Mouse (Mus musculus) stomach, embryonic 16.5 days (tissue): Measurements from ENCODE around the gene Ccng2. TPM values are rescaled to one million over a fixed set of nuclear protein-coding genes. Genes with fewer than 3 reads are reported as not detected.

Source experiments
- ATAC-seq: fragments of 200-750 bp; cut with Nextera tagmentation; 2 replicates; pipeline ENCODE4 v1.8.0; 2017; ENCODE audit warnings: moderate number of reproducible peaks, moderate TSS enrichment; ENCODE audit not compliant: insufficient read depth, low FRiP score
- H3K27ac ChIP-seq: fragments of 300-500 bp; sonication (generic); 2 replicates; pipeline ENCODE4 v1.5.1; 2014; ENCODE audit warnings: low read length
- H3K27me3 ChIP-seq: fragments of 300-500 bp; sonication (generic); 2 replicates; pipeline ENCODE4 v1.6.1; 2014; ENCODE audit warnings: low read length, control low read depth, mixed read lengths; ENCODE audit not compliant: control insufficient read depth, insufficient read depth
- H3K36me3 ChIP-seq: fragments of 300-500 bp; sonication (generic); 2 replicates; pipeline ENCODE4 v1.6.1; 2014; ENCODE audit warnings: low read length; ENCODE audit not compliant: control insufficient read depth, insufficient read depth
- H3K4me1 ChIP-seq: fragments of 300-500 bp; sonication (generic); 2 replicates; pipeline ENCODE4 v1.6.1; 2014; ENCODE audit warnings: low read length, control low read depth, mixed read lengths; ENCODE audit not compliant: control insufficient read depth, insufficient read depth
- H3K4me2 ChIP-seq: fragments of 300-500 bp; sonication (generic); 2 replicates; pipeline ENCODE4 v1.6.1; 2014; ENCODE audit warnings: low read depth, low read length, mixed read lengths
- H3K4me3 ChIP-seq: fragments of 300-500 bp; sonication (generic); replicated peaks from 2 replicates; pipeline ENCODE4 v1.5.1; 2014; ENCODE audit warnings: mild to moderate bottlenecking, low read length
- H3K9ac ChIP-seq: fragments of 300-500 bp; sonication (generic); 2 replicates; pipeline ENCODE4 v1.6.1; 2014; ENCODE audit warnings: low read length
- H3K9me3 ChIP-seq: fragments of 300-500 bp; sonication (generic); replicated peaks from 2 replicates; pipeline ENCODE4 v1.6.1; 2016; ENCODE audit warnings: low read length, control low read depth; ENCODE audit not compliant: control insufficient read depth
- WGBS: fragments of 180-500 bp; shearing (Covaris S2); extraction: QIAGEN DNeasy Blood & Tissue Kit; methylation state at CpG from one replicate; pipeline ENCODE4 v1.1.7; 2014; 5-methylcytosine and 5-hydroxymethylcytosine counted together
- polyA plus RNA-seq: library from polyadenylated mRNA; unstranded; fragments of >200 nt; fragmentation: Nextera tagmentation; extraction: Ambion mirVana; gene quantifications from 2 replicates; pipeline ENCODE4 v1.2.1, GENCODE M21; 2015

The Ccng2 gene
- polyA plus RNA-seq, 1 experiment from 2014 or later, result 32.3 TPM

DNA sequence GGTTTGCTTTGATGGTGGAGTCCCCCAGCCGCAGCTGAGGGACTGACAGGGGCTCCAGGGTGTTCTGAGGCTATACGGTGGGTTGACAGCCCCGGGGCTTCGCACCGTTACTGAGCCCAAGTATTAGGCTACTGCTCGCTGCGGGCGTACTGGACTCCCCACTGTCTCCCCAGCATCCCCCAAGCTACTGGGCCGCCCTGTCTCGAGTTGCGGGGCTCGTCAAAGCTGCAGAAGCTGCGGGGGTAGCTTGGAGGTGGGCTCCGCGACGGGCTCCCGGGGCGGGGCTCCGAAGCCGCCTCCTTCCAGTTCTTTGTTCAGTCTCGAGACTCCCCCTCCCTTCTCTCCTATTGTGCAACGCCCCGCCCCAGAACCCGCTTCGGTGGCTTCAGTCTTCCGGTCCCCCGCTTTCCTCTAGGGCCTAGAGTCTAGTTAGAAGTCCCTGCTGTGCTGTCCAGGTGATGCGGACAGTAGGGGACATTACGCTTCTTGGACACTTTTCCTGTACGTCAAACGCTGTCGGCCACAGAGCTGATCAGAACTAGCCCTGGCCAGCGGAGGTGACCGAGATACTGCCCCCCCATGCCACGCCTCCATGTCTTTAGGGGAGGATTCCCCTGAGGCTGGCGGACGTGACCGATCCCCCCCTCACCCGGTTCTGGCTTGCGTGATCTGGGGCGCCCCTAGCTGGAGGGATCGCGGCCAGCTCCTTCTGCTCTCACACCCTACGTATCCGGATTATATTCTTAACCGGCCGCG, 972 bp downstream of the Ccng2 start:
- Histone ChIP-seq H3K4me1 (peaks cover 13% of the 10 kb centered on the region), H3K36me3 (peaks cover 13% of the 10 kb centered on the region; the same call in 1 of the 2 replicates), H3K4me3 (peak overlapping the region; percentile 91), H3K9me3 (no peaks in the 10 kb centered on the region), H3K4me2 (peak overlapping the region; percentile 70), H3K27me3 (no peaks in the 10 kb centered on the region), H3K9ac (peak overlapping the region; percentile 95), H3K27ac (peak overlapping the region; percentile 96)
- peak; percentile 69 for ATAC-seq
- WGBS, result 0% methylated on average over 48 of the region's 48 CpGs

- no peaks in the 10 kb centered on the region for H3K27me3 ChIP-seq
- H3K36me3 ChIP-seq, result peaks cover 25% of the 10 kb centered on the region
- H3K9me3 ChIP-seq, result no peaks in the 10 kb centered on the region
- peaks cover 12% of the 10 kb centered on the region for H3K4me1 ChIP-seq
- 53% methylated on average over 7 of the region's 7 CpGs for WGBS
- ATAC-seq, result no peak
- no peak overlapping the region for H3K9ac ChIP-seq
- no peak overlapping the region for H3K27ac ChIP-seq
- peak overlapping the region; percentile 70; the same call in 1 of the 2 replicates for H3K4me2 ChIP-seq
- 0 out of 2 replicates have a peak overlapping the region, but pooled peaks have one; percentile 28 for H3K4me3 ChIP-seq
Measured at GRCm38 (mm10) chr5:93270095-93270494, 3.0 kb downstream of the Ccng2 start.

DNA sequence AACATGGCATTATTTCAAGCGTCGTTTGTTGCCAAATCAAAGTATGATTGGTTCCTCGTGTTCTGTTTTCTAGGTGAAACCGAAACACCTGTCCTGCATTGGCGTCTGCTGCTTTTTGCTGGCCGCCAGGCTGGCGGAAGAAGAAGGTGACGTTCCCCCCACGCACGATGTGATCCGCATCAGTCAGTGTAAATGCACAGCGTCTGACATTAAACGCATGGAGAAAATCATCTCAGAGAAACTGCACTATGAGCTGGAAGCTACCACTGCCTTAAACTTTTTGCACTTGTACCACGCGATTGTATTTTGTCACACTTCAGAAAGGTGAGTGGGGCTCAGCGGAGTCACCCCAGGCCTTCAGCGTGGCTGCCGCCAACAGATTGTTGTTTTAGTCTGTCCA, 3.7 kb downstream of the Ccng2 start:
- H3K36me3 ChIP-seq, result peaks cover 31% of the 10 kb centered on the region
- no peaks in the 10 kb centered on the region for H3K9me3 ChIP-seq
- peaks cover 6% of the 10 kb centered on the region for H3K4me1 ChIP-seq
- no peak overlapping the region for H3K9ac ChIP-seq
- 92% methylated on average over 18 of the region's 18 CpGs for WGBS
- no peak overlapping the region for H3K4me2 ChIP-seq
- H3K4me3 ChIP-seq, result no peak overlapping the region
- H3K27me3 ChIP-seq, result no peaks in the 10 kb centered on the region
- no peak for ATAC-seq
- no peak overlapping the region for H3K27ac ChIP-seq

- Histone ChIP-seq H3K27ac (no peak overlapping the region), H3K36me3 (no peaks in the 10 kb centered on the region)
Measured at GRCm38 (mm10) chr5:93282446-93283107, 15.5 kb downstream of the Ccng2 start.

DNA sequence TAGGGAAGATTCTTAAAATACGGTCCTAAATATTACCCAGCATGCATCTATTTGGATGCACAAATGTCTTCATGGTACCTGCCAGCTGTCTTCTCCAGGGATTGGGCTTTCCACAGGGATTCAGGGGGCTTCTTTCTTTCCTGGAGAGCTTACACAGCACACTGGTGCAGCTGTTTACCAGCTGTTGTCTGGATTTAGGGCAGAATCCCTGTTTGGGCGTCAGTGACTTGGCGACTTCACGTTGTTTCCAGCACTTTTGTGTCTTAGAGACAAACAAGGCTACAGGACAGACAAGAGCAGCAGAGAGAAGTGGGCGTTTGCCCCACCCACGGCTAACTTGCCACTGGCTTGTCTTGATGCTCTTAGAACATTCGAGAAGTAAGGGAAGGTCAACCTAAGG, 16.1 kb downstream of the Ccng2 start:
- Histone ChIP-seq H3K27ac (no peak overlapping the region), H3K4me2 (no peak overlapping the region), H3K9me3 (no peaks in the 10 kb centered on the region), H3K9ac (no peak overlapping the region), H3K27me3 (no peaks in the 10 kb centered on the region), H3K4me1 (no peaks in the 10 kb centered on the region), H3K4me3 (no peak overlapping the region), H3K36me3 (no peaks in the 10 kb centered on the region)
- ATAC-seq, result 0 out of 2 replicates have a peak, but pooled peaks have one; percentile 21
- 68% methylated on average over 7 of the region's 7 CpGs for WGBS

More at GRCm38 (mm10) chr5:93282446-93283107, 15.5 kb downstream of the Ccng2 start:
- H3K4me2 ChIP-seq, result no peak overlapping the region
- H3K4me3 ChIP-seq, result no peak overlapping the region
- no peaks in the 10 kb centered on the region for H3K27me3 ChIP-seq
- no peaks in the 10 kb centered on the region for H3K9me3 ChIP-seq
- no peaks in the 10 kb centered on the region for H3K4me1 ChIP-seq
- WGBS, result 69% methylated on average over 14 of the region's 14 CpGs
- ATAC-seq, result peak; percentile 85
- H3K9ac ChIP-seq, result no peak overlapping the region

GRCm38 (mm10) chr5:93288553-93288952, 21.5 kb downstream of the Ccng2 start:
- Histone ChIP-seq H3K9ac (no peak overlapping the region), H3K4me1 (no peaks in the 10 kb centered on the region), H3K36me3 (no peaks in the 10 kb centered on the region), H3K4me2 (no peak overlapping the region), H3K9me3 (no peaks in the 10 kb centered on the region), H3K27ac (no peak overlapping the region), H3K4me3 (no peak overlapping the region), H3K27me3 (no peaks in the 10 kb centered on the region)
- ATAC-seq, result no peak

DNA sequence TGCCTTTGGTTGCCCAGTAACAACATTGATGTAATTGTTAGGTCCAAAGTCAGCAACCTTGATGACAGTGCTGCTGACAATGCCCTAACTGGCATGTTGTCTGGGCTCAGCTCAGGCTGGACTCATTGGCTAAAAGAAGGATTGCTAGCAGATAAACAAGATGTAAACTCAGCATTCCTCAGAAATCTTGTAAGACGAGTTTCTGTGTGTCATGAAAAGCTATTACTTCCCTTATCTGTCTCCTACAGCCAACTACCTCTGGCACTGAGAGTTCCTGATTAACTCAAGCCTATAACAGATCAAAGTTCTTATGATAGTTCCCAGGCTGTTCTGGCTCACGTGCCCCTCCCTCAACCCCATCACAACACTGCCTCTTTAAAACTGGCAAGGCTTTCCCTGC, 23.2 kb downstream of the Ccng2 start:
- H3K27ac ChIP-seq, result no peak overlapping the region
- peak; percentile 47; the same call in 1 of the 2 replicates for ATAC-seq
- 7% methylated on average over 2 of the region's 2 CpGs for WGBS

GRCm38 (mm10) chr5:93296341-93296746, 29.3 kb downstream of the Ccng2 start:
- ATAC-seq, result no peak
- no peak overlapping the region for H3K27ac ChIP-seq
- H3K27me3 ChIP-seq, result no peaks in the 10 kb centered on the region
- WGBS, result 53% methylated on average over 5 of the region's 5 CpGs
- H3K4me1 ChIP-seq, result no peaks in the 10 kb centered on the region
- H3K36me3 ChIP-seq, result no peaks in the 10 kb centered on the region
- H3K9me3 ChIP-seq, result 0 out of 2 replicates have a peak, but pooled peaks cover 2% of the 10 kb centered on the region
- H3K4me3 ChIP-seq, result no peak overlapping the region
- no peak overlapping the region for H3K9ac ChIP-seq
- H3K4me2 ChIP-seq, result no peak overlapping the region

More for the DNA sequence above, 23.2 kb downstream of the Ccng2 start:
- Histone ChIP-seq H3K27me3 (no peaks in the 10 kb centered on the region), H3K4me1 (no peaks in the 10 kb centered on the region), H3K36me3 (no peaks in the 10 kb centered on the region), H3K9ac (no peak overlapping the region), H3K4me2 (no peak overlapping the region), H3K4me3 (no peak overlapping the region), H3K9me3 (no peaks in the 10 kb centered on the region)

DNA sequence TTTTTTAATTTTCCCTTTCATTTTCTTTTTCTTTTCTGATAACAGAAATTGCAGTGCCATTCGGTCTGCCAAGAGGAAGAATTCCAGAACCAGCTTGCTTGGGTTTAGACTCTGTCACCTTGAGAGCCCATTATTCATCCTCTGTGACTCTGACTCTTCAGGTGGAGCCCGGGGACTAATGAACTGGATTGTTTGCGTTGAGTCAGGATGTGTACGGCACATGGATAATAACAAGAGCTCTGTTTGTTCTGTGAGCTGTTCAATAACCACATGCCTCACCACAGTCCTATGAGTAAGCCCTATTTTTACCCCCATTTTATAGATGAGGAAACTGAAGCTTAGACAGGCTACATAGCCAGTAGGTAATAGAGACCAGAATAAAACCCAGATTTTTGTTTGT, 29.7 kb downstream of the Ccng2 start:
- Histone ChIP-seq H3K27me3 (no peaks in the 10 kb centered on the region), H3K9ac (no peak overlapping the region), H3K9me3 (0 out of 2 replicates have a peak, but pooled peaks cover 4% of the 10 kb centered on the region), H3K27ac (no peak overlapping the region), H3K4me3 (no peak overlapping the region), H3K4me1 (no peaks in the 10 kb centered on the region), H3K36me3 (no peaks in the 10 kb centered on the region), H3K4me2 (no peak overlapping the region)
- ATAC-seq, result no peak
- 45% methylated on average over 4 of the region's 4 CpGs for WGBS
